Mouse (Mus musculus) brain, adult 10 weeks (tissue): ENCODE results near the gene Rbm4b. TPM values are rescaled to one million over a fixed set of nuclear protein-coding genes. Genes with fewer than 3 reads are reported as not detected.

Experiments
- polyA plus RNA-seq: library from polyadenylated mRNA; stranded (reverse); fragments of 350-450 nt; fragmentation: Illumina TruSeq; extraction: RNeasy Lipid Tissue Mini Kit (QIAGEN cat#74804); gene quantifications from one replicate; pipeline ENCODE4 v1.2.3, GENCODE M21; 2015; ENCODE audit warnings: low read depth, low replicate concordance

Gene Rbm4b
- 28.5 TPM for polyA plus RNA-seq

GRCm38 (mm10) chr19:4756193-4756911 is at the start of gene Rbm4b:
Gene Rbm4b, plus strand, starts transcription at chr19:4756497.

GRCm38 (mm10) chr19:4711098-4711600 is 45.1 kb upstream of the Rbm4b start, which contains the start of gene Sptbn2:
Gene Sptbn2, plus strand, starts transcription at chr19:4711167.

GRCm38 (mm10) chr19:4793831-4794422 is 37.6 kb downstream of the Rbm4b start, which contains the start of gene Rbm4:
Gene Rbm4, minus strand, starts transcription at chr19:4793901.

GRCm38 (mm10) chr19:4811063-4811908 is 55.0 kb downstream of the Rbm4b start, which contains the start of the genes Gm21992 and Rbm14:
Gene Gm21992, minus strand, starts transcription at chr19:4811612.
Gene Rbm14, minus strand, starts transcription at chr19:4811634.

Other genes starting within 250 kb of the Rbm4b start
- gene Pcx, start 246.0 kb upstream of the Rbm4b start, polyA plus RNA-seq: 46.9 TPM
- gene Lrfn4, start 140.8 kb upstream of the Rbm4b start, polyA plus RNA-seq: 21.6 TPM
- gene Rce1, start 130.9 kb upstream of the Rbm4b start, polyA plus RNA-seq: 33.2 TPM
- gene Gm960, start 57.8 kb upstream of the Rbm4b start, polyA plus RNA-seq: 2.2 TPM
- gene Sptbn2, start 45.3 kb upstream of the Rbm4b start, polyA plus RNA-seq: 238 TPM
- gene Rbm4, start 37.4 kb downstream of the Rbm4b start, polyA plus RNA-seq: 41.4 TPM
- gene Gm21992, start 55.1 kb downstream of the Rbm4b start, polyA plus RNA-seq: 15.5 TPM
- 18.0 TPM for gene Rbm14, start 55.1 kb downstream of the Rbm4b start, polyA plus RNA-seq
- gene Ccs, start 82.8 kb downstream of the Rbm4b start, polyA plus RNA-seq: 37.6 TPM
- 1.8 TPM for gene Ccdc87, start 82.9 kb downstream of the Rbm4b start, polyA plus RNA-seq
- 85.3 TPM for gene Ctsf, start 98.6 kb downstream of the Rbm4b start, polyA plus RNA-seq
- 1.2 TPM for gene Actn3, start 121.4 kb downstream of the Rbm4b start, polyA plus RNA-seq
- 23.6 TPM for gene Zdhhc24, start 122.2 kb downstream of the Rbm4b start, polyA plus RNA-seq
- gene Bbs1, start 150.1 kb downstream of the Rbm4b start, polyA plus RNA-seq: 26.4 TPM
- gene Dpp3, start 171.8 kb downstream of the Rbm4b start, polyA plus RNA-seq: 45.4 TPM
- 16.6 TPM for gene Peli3, start 186.6 kb downstream of the Rbm4b start, polyA plus RNA-seq
- gene Mrpl11, start 205.7 kb downstream of the Rbm4b start, polyA plus RNA-seq: 106 TPM
- gene Npas4, start 233.8 kb downstream of the Rbm4b start, polyA plus RNA-seq: 12.4 TPM